Mouse (Mus musculus): ENCODE measurements around the gene Trpm7. TPM values are rescaled to one million over a fixed set of nuclear protein-coding genes. Genes with fewer than 3 reads are reported as not detected.

Gene Trpm7
- polyA plus RNA-seq, 1 experiment from 2014 or later = 52.7 TPM

- Histone ChIP-seq H3K27ac (replicated peaks; ENCODE audit: low read depth, low read length) (no peak overlapping the region), H3K4me3 (ENCODE audit: low read depth, low read length) (no peak overlapping the region), H3K36me3 (ENCODE audit: control insufficient read depth, insufficient read depth, low read length) (peaks cover 14% of the 10 kb centered on the region; the same call in 1 of the 2 replicates), H3K4me1 (ENCODE audit: control insufficient read depth, insufficient read depth, low read length) (no peaks in the 10 kb centered on the region), H3K9me3 (ENCODE audit: control insufficient read depth, low read length) (no peaks in the 10 kb centered on the region), H3K27me3 (ENCODE audit: control insufficient read depth, insufficient read depth, low read length) (no peaks in the 10 kb centered on the region), H3K9ac (ENCODE audit: low read length) (no peak overlapping the region), H3K4me2 (ENCODE audit: low read depth, severe bottlenecking) (no peak overlapping the region)
- WGBS = 87% methylated on average over 5 of the region's 5 CpGs
- no peak for ATAC-seq (ENCODE audit: insufficient number of reproducible peaks, low FRiP score, low TSS enrichment, low read depth)
- DNase-seq (ENCODE audit: low spot score) = no peak
These were observed 77.6 kb downstream of the Trpm7 start for GRCm38 (mm10) chr2:126798455-126798854.

- H3K27me3 ChIP-seq (ENCODE audit: control insufficient read depth, insufficient read depth, low read length) = no peaks in the 10 kb centered on the region
- H3K36me3 ChIP-seq (ENCODE audit: control insufficient read depth, insufficient read depth, low read length) = peaks cover 16% of the 10 kb centered on the region; the same call in 1 of the 2 replicates
- ATAC-seq (ENCODE audit: insufficient number of reproducible peaks, low FRiP score, low TSS enrichment, low read depth) = no peak
- 85% methylated on average over 3 of the region's 3 CpGs for WGBS
- no peak overlapping the region for H3K9ac ChIP-seq (ENCODE audit: low read length)
- H3K4me1 ChIP-seq (ENCODE audit: control insufficient read depth, insufficient read depth, low read length) = no peaks in the 10 kb centered on the region
- H3K27ac ChIP-seq (replicated peaks; ENCODE audit: low read depth, low read length) = no peak overlapping the region
- H3K9me3 ChIP-seq (ENCODE audit: control insufficient read depth, low read length) = no peaks in the 10 kb centered on the region
- no peak overlapping the region for H3K4me2 ChIP-seq (ENCODE audit: low read depth, severe bottlenecking)
- DNase-seq (ENCODE audit: low spot score) = no peak
- H3K4me3 ChIP-seq (ENCODE audit: low read depth, low read length) = no peak overlapping the region
These were observed 80.3 kb downstream of the Trpm7 start for GRCm38 (mm10) chr2:126795708-126796107.

- 83% methylated on average over 5 of the region's 5 CpGs for WGBS
- peaks cover 16% of the 10 kb centered on the region; the same call in 1 of the 2 replicates for H3K36me3 ChIP-seq (ENCODE audit: control insufficient read depth, insufficient read depth, low read length)
These were observed 83.4 kb downstream of the Trpm7 start for GRCm38 (mm10) chr2:126792611-126793010.

GRCm38 (mm10) chr2:126787721-126788342 lies 88.2 kb downstream of the Trpm7 start:
- no peaks in the 10 kb centered on the region for H3K9me3 ChIP-seq (ENCODE audit: control insufficient read depth, low read length)
- no peak overlapping the region for H3K9ac ChIP-seq (ENCODE audit: low read length)
- peaks cover 2% of the 10 kb centered on the region; the same call in 1 of the 2 replicates for H3K36me3 ChIP-seq (ENCODE audit: control insufficient read depth, insufficient read depth, low read length)
- H3K4me3 ChIP-seq (ENCODE audit: low read depth, low read length) = no peak overlapping the region
- H3K4me2 ChIP-seq (ENCODE audit: low read depth, severe bottlenecking) = no peak overlapping the region
- H3K27ac ChIP-seq (replicated peaks; ENCODE audit: low read depth, low read length) = no peak overlapping the region
- 63% methylated on average over 9 of the region's 9 CpGs for WGBS
- H3K4me1 ChIP-seq (ENCODE audit: control insufficient read depth, insufficient read depth, low read length) = no peaks in the 10 kb centered on the region
- DNase-seq (ENCODE audit: low spot score) = no peak
- no peaks in the 10 kb centered on the region for H3K27me3 ChIP-seq (ENCODE audit: control insufficient read depth, insufficient read depth, low read length)
- peak; percentile 72; the same call in 1 of the 2 replicates for ATAC-seq (ENCODE audit: insufficient number of reproducible peaks, low FRiP score, low TSS enrichment, low read depth)

More at GRCm38 (mm10) chr2:126792611-126793010, 83.4 kb downstream of the Trpm7 start:
- H3K4me1 ChIP-seq (ENCODE audit: control insufficient read depth, insufficient read depth, low read length) = no peaks in the 10 kb centered on the region
- no peak overlapping the region for H3K4me2 ChIP-seq (ENCODE audit: low read depth, severe bottlenecking)
- H3K4me3 ChIP-seq (ENCODE audit: low read depth, low read length) = no peak overlapping the region
- no peaks in the 10 kb centered on the region for H3K27me3 ChIP-seq (ENCODE audit: control insufficient read depth, insufficient read depth, low read length)
- H3K27ac ChIP-seq (replicated peaks; ENCODE audit: low read depth, low read length) = no peak overlapping the region
- ATAC-seq (ENCODE audit: insufficient number of reproducible peaks, low FRiP score, low TSS enrichment, low read depth) (no peak), DNase-seq (ENCODE audit: low spot score) (no peak)
- no peaks in the 10 kb centered on the region for H3K9me3 ChIP-seq (ENCODE audit: control insufficient read depth, low read length)
- H3K9ac ChIP-seq (ENCODE audit: low read length) = no peak overlapping the region

- no peak within 1 kb of the TSS; the same call in 1 of the 2 replicates for H3K27ac ChIP-seq (replicated peaks; ENCODE audit: low read depth, low read length)
- H3K9ac ChIP-seq (ENCODE audit: low read length) = no peak within 1 kb of the TSS
- H3K4me2 ChIP-seq (ENCODE audit: low read depth, severe bottlenecking) = no peak within 1 kb of the TSS
- WGBS = 76% methylated on average over 4 of the region's 4 CpGs
- no peak for ATAC-seq (ENCODE audit: insufficient number of reproducible peaks, low FRiP score, low TSS enrichment, low read depth)
- H3K4me3 ChIP-seq (ENCODE audit: low read depth, low read length) = no peak within 1 kb of the TSS
- no peaks in the 10 kb centered on the region for H3K4me1 ChIP-seq (ENCODE audit: control insufficient read depth, insufficient read depth, low read length)
- no peaks in the 10 kb centered on the region for H3K27me3 ChIP-seq (ENCODE audit: control insufficient read depth, insufficient read depth, low read length)
- no peaks in the 10 kb centered on the region for H3K36me3 ChIP-seq (ENCODE audit: control insufficient read depth, insufficient read depth, low read length)
- no peaks in the 10 kb centered on the region for H3K9me3 ChIP-seq (ENCODE audit: control insufficient read depth, low read length)
- DNase-seq (ENCODE audit: low spot score) = no peak
These were observed 92.7 kb downstream of the Trpm7 start, which contains the start of gene Usp50 for GRCm38 (mm10) chr2:126783370-126783769. TSS of gene Usp50 (minus strand) at chr2:126783470.

GRCm38 (mm10) chr2:126782433-126782832 lies 93.6 kb downstream of the Trpm7 start:
- Histone ChIP-seq H3K36me3 (ENCODE audit: control insufficient read depth, insufficient read depth, low read length) (no peaks in the 10 kb centered on the region), H3K4me2 (ENCODE audit: low read depth, severe bottlenecking) (no peak overlapping the region), H3K9me3 (ENCODE audit: control insufficient read depth, low read length) (no peaks in the 10 kb centered on the region), H3K4me1 (ENCODE audit: control insufficient read depth, insufficient read depth, low read length) (no peaks in the 10 kb centered on the region), H3K27me3 (ENCODE audit: control insufficient read depth, insufficient read depth, low read length) (no peaks in the 10 kb centered on the region), H3K4me3 (ENCODE audit: low read depth, low read length) (no peak overlapping the region), H3K9ac (ENCODE audit: low read length) (no peak overlapping the region), H3K27ac (replicated peaks; ENCODE audit: low read depth, low read length) (no peak overlapping the region)
- ATAC-seq (ENCODE audit: insufficient number of reproducible peaks, low FRiP score, low TSS enrichment, low read depth) (no peak), DNase-seq (ENCODE audit: low spot score) (no peak)
- 82% methylated on average over 3 of the region's 3 CpGs for WGBS

- WGBS = 93% methylated on average over 1 of the region's 1 CpGs
- H3K9ac ChIP-seq (ENCODE audit: low read length) = no peak overlapping the region
- ATAC-seq (ENCODE audit: insufficient number of reproducible peaks, low FRiP score, low TSS enrichment, low read depth) (no peak), DNase-seq (ENCODE audit: low spot score) (no peak)
- H3K27ac ChIP-seq (replicated peaks; ENCODE audit: low read depth, low read length) = no peak overlapping the region
- H3K4me2 ChIP-seq (ENCODE audit: low read depth, severe bottlenecking) = no peak overlapping the region
- H3K4me1 ChIP-seq (ENCODE audit: control insufficient read depth, insufficient read depth, low read length) = no peaks in the 10 kb centered on the region
- no peaks in the 10 kb centered on the region for H3K27me3 ChIP-seq (ENCODE audit: control insufficient read depth, insufficient read depth, low read length)
- H3K4me3 ChIP-seq (ENCODE audit: low read depth, low read length) = no peak overlapping the region
- no peaks in the 10 kb centered on the region for H3K9me3 ChIP-seq (ENCODE audit: control insufficient read depth, low read length)
- no peaks in the 10 kb centered on the region for H3K36me3 ChIP-seq (ENCODE audit: control insufficient read depth, insufficient read depth, low read length)
These were observed 94.6 kb downstream of the Trpm7 start for GRCm38 (mm10) chr2:126781478-126781877.

- ATAC-seq (ENCODE audit: insufficient number of reproducible peaks, low FRiP score, low TSS enrichment, low read depth) = no peak
- 92% methylated on average over 10 of the region's 10 CpGs for WGBS
These were observed 95.7 kb downstream of the Trpm7 start for GRCm38 (mm10) chr2:126780286-126780685.

GRCm38 (mm10) chr2:126778806-126779205 lies 97.2 kb downstream of the Trpm7 start:
- Histone ChIP-seq H3K9ac (ENCODE audit: low read length) (no peak overlapping the region), H3K4me1 (ENCODE audit: control insufficient read depth, insufficient read depth, low read length) (no peaks in the 10 kb centered on the region), H3K27me3 (ENCODE audit: control insufficient read depth, insufficient read depth, low read length) (no peaks in the 10 kb centered on the region), H3K4me3 (ENCODE audit: low read depth, low read length) (no peak overlapping the region), H3K4me2 (ENCODE audit: low read depth, severe bottlenecking) (no peak overlapping the region), H3K9me3 (ENCODE audit: control insufficient read depth, low read length) (no peaks in the 10 kb centered on the region), H3K36me3 (ENCODE audit: control insufficient read depth, insufficient read depth, low read length) (no peaks in the 10 kb centered on the region), H3K27ac (replicated peaks; ENCODE audit: low read depth, low read length) (no peak overlapping the region)
- ATAC-seq (ENCODE audit: insufficient number of reproducible peaks, low FRiP score, low TSS enrichment, low read depth) (no peak), DNase-seq (ENCODE audit: low spot score) (no peak)
- WGBS = 86% methylated on average over 4 of the region's 4 CpGs

More at GRCm38 (mm10) chr2:126780286-126780685, 95.7 kb downstream of the Trpm7 start:
- no peaks in the 10 kb centered on the region for H3K27me3 ChIP-seq (ENCODE audit: control insufficient read depth, insufficient read depth, low read length)
- H3K27ac ChIP-seq (replicated peaks; ENCODE audit: low read depth, low read length) = no peak overlapping the region
- no peak overlapping the region for H3K4me3 ChIP-seq (ENCODE audit: low read depth, low read length)
- no peak overlapping the region for H3K9ac ChIP-seq (ENCODE audit: low read length)
- H3K4me1 ChIP-seq (ENCODE audit: control insufficient read depth, insufficient read depth, low read length) = no peaks in the 10 kb centered on the region
- no peaks in the 10 kb centered on the region for H3K36me3 ChIP-seq (ENCODE audit: control insufficient read depth, insufficient read depth, low read length)
- no peak for DNase-seq (ENCODE audit: low spot score)
- no peak overlapping the region for H3K4me2 ChIP-seq (ENCODE audit: low read depth, severe bottlenecking)
- H3K9me3 ChIP-seq (ENCODE audit: control insufficient read depth, low read length) = no peaks in the 10 kb centered on the region
